Mouse (Mus musculus) CD8-positive naive resting alpha-beta T cell, adult 2 months (primary cell): ENCODE results near the gene St6galnac5.

Source experiments
- DNase-seq, 2 experiments: peaks; one replicate each; pipeline ENCODE4 v3.0.0; 2022; ENCODE audit warnings: low read depth in 2 of 2, low spot score in 2 of 2

St6galnac5 gene

GRCm38 (mm10) chr3:152981988-152982387 lies at the start of gene St6galnac5:
TSS of gene St6galnac5 (minus strand) at chr3:152982246.
- DNase-seq: no peak

DNA sequence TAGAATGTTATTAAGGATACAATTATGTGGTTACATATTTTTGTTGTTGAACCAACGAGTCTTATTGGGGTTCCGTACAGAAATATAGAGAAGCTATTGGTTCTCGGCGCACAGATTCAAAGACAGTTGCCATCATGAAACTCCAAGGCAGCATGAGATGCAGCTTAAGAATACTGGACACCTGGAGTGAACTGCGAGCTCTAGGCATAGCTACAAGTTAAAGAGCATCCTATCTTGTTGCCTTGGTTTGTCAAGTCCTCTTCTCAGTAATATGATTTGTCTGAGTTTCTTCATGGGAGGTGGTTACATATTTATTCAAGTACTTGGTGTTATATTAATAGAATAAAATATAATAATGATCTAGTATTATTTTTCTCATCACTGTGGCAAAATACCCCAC lies 48.7 kb upstream of the St6galnac5 start:
- no peak for DNase-seq

- no peak for DNase-seq
Measured at GRCm38 (mm10) chr3:153024016-153024415, 42.0 kb upstream of the St6galnac5 start.

DNA sequence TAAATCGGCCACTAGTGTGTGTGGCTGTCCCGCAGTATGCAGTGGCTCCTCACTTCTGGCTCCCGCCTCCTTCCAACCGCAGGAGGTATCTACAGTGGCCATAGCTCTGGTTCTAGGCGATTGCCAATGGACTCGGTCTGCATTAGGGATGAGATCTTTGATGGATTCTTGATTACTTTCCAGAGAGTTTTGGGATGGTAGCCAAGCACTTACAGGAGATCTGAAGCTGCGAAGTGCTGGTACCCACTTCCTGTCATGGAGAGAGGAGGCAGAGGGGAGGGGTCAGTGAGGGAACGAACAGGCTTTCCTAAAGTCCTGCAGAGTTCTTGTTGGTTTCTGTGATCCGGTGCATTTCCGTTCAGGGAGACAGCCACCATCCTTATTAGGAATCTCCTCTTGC lies 36.0 kb upstream of the St6galnac5 start:
- no peak for DNase-seq

GRCm38 (mm10) chr3:153016355-153016754 lies 34.3 kb upstream of the St6galnac5 start:
- DNase-seq: no peak

- no peak for DNase-seq
Measured at GRCm38 (mm10) chr3:153006893-153007292, 24.8 kb upstream of the St6galnac5 start.

DNA sequence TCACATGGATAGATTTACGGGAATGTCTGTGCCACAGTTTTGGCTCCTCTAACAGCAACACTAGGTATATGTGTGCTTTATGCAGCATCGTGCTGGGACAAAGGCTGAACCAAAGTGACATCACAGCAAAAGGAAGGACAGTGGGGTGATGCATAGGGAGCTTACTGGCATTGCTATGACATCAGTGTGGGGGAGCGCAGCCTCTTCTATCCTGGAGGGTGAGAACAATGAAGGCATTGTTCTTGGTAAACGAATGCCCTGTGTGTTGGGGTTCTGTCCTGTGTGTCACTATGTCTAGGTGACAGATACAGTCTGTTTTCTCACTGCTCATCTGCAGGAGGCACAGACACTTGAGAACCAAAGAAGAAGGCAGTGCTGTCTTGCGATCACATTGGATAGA lies 16.9 kb upstream of the St6galnac5 start:
- DNase-seq: no peak

GRCm38 (mm10) chr3:152998106-152998505 lies 16.1 kb upstream of the St6galnac5 start:
- DNase-seq: no peak

DNA sequence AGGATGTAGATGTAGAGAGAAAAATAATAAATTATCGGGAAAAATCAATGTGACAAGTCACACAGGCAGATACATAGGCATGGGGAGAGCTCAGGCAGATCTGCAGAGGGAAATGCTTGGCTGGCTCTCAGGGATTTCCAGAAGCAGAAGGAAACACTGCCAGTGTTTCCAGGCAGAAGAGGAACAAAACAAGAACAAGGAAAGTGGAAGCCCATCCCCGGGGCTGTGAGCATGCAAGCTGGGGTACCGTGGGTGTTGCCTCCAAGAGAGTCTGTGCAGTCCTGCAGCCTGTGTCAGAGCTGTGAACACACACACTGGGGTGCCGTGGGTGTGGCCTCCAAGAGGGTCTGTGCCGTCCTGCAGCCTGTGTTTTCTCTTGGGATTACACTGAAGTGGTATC lies 11.6 kb upstream of the St6galnac5 start:
- DNase-seq: no peak

DNA sequence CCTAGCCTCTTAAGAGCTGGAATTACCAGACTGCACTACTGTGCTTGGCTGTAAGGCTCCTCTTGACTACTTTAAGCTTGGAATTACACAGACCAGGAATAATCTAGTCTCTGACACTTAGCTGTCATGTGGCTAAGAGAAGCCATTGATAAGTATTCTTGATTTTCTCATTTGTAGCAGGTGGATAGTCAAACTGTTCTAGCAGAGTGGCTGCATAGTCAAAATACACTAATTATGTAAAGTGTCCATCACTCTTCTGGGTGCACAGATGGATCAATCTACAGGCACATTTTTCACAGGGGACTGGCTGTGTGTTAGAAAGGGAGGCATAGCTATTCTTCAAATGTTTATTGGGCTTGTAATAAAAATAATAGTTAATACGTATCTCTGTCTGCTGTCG lies 8.7 kb upstream of the St6galnac5 start:
- DNase-seq: no peak

- DNase-seq: no peak
Measured at GRCm38 (mm10) chr3:152980978-152981974, 770 bp downstream of the St6galnac5 start.

DNA sequence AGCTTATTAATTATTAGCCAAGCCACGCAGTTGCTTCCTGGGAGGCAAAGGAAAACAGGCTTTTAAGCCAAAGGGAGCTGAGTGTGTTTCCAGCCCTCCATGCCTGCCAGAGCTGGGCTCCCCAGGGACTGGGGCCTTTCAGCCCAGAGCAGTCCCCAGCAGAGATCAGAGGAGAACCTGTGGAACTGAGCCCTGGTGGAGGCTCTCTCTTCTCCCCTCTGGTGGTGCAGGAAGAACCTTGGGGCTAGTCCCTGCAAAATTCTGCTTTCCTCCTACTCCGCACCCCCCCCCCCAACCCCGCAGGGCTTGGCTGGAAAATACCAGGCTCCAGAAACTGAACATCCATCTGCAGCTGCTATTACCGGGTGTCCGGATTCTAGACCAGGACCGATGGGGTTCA lies 1.6 kb downstream of the St6galnac5 start:
- no peak for DNase-seq

GRCm38 (mm10) chr3:152979481-152980092 lies 2.5 kb downstream of the St6galnac5 start:
- no peak for DNase-seq

DNA sequence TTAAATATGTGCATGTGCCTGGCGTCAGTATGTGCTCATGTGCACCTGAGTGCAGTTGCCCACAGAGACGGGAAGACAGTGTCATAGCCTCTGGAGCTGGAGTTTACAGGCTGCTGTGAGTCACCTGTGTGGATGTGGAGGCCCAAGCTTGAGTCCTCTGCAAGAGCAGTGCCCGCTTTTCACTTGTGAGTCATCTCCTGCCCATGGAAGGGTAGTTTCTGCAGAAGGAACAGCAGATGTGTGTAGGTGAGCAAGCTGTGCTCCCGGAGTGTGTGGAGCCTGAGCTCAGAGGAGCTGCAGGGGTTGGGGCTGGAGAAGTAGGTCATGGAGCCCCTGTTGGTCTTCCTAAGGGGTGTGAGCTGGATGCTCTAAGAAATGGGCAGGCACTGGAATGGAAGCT lies 10.7 kb downstream of the St6galnac5 start:
- DNase-seq: no peak

DNA sequence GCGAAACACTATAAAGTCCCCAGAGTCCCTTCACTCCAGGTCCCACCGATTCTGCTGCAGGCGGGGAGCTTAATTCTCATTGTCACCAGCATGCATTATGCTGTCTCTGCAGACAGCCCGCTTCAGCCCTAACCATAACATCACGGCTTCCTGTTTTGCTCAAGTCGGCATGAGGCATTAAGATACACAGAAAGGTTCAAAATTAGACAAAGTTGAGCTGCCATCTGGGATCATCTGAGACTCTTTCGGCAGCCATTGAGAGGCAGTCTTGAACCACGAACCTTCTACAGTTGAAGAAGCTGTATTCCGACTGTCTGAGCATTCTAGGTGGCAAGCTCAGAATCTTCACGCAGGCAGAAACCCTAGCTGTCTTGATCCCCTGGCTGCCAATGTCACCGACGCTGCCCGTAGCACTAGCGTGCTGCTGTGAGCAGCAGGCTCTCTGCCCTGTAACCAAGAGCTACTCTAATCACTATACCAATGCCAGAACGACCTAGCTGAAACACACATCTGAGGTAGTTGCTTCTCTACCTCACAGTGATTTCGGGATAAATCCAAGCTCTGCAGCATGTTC lies 12.2 kb downstream of the St6galnac5 start:
- peak; percentile 20 to 25 for DNase-seq

DNA sequence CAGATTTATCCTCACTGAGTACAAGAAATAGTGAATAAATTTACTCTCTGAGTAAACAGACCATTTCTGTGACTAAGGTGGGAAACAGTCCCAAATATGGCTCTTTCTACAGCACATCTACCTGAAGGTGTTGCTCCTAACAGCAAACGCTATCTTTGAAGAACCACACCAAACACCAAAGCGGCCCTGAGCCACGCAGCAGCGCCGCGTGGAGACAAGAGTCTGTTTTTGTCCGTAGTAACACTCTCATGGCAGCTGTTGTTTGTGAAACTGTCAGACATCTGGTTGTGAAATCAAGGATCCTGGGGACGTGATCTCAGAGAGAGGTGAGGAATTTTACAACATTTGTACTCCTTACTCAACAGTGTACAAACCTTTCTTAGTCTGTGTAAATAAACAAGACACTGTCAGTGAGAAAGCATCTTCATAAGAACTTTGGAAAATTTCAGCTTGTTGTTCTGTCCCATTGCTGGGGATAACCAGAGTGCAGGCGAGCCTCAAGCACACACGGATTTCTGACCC lies 20.1 kb downstream of the St6galnac5 start:
- no peak for DNase-seq

GRCm38 (mm10) chr3:152958358-152959150 lies 23.5 kb downstream of the St6galnac5 start:
- DNase-seq: peak; percentile 75 to 82

GRCm38 (mm10) chr3:152956771-152957170 lies 25.3 kb downstream of the St6galnac5 start:
- DNase-seq: no peak

GRCm38 (mm10) chr3:152956038-152956437 lies 26.0 kb downstream of the St6galnac5 start:
- DNase-seq: no peak

DNA sequence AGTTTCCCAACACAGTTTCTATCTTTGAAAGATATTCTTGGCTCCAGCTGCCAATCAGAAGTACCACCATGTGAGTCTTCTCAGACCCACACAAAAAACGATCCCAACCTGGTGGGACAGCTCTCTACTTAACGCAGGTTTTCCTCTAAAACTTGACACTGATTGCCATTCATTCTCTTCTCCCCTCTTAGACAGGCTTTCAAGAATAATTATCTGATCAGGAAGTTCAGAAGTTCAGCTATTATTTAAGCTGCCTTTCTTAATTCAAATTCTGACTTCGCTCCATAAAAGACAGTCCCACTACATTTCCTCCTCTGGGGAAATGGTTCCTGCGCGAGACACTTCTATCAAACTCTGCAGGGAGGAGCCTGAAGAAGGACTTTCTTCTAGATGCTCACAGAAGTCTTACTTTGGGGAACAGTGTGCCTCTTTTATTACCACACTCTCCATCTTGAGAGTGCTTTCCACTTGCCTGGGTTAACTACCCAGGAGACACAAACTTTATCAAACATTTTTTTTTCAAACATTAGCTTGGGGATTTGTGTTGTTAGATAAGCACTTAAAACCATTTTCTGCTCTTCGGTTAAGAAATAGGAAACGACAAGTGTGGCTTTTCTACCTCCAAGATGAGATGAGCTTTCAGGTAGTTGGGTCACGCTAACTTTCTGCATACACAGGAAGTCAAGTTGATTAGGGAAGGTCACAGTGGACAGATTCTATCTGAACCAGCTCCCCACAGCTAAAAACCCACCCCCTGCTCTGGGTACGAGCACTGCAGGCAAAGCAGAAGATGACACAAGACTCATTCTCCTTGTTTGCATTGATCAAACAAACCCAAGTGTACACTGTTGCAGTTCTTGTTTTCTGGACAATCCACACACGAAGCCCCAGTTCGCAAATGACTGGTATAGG lies 30.2 kb downstream of the St6galnac5 start:
- no peak for DNase-seq
